ENCODE assay signal across 39 mouse cellular contexts in genomic region chr17:34476427-34476826, GRCm38 (mm10). TPM values are rescaled to one million over a fixed set of nuclear protein-coding genes. Genes with fewer than 3 reads are reported as not detected.
"Had no signal": no experiment of that assay in that cellular context is flagged by ENCODE, and none has a peak within 500 bp of the region (broad histone marks: within the 10 kb centered on the region; RNA-seq: fewer than 3 reads in every experiment).

No protein-coding gene starts in this region.

- H3K4me1 ChIP-seq: heart, embryonic 13.5 days; heart, embryonic 15.5 days; hindbrain, embryonic 13.5 days; kidney, embryonic 15.5 days; limb, embryonic 10.5 days; limb, embryonic 12.5 days had no signal

- H3K4me2 ChIP-seq: heart, embryonic 11.5 days; heart, embryonic 13.5 days; heart, embryonic 15.5 days; hindbrain, embryonic 13.5 days; kidney, embryonic 15.5 days; limb, embryonic 12.5 days; liver, embryonic 11.5 days had no signal

- H3K9ac ChIP-seq: heart, embryonic 13.5 days; heart, embryonic 15.5 days; hindbrain, embryonic 13.5 days; kidney, embryonic 15.5 days; limb, embryonic 12.5 days had no signal

- H3K27me3 ChIP-seq: hindbrain, embryonic 13.5 days; kidney, embryonic 15.5 days had no signal

- DNase-seq: gastrocnemius, adult 2 months; gastrocnemius, postnatal 10 days; gastrocnemius, postnatal 25 days; heart, adult 18-20 months; heart, postnatal 14 days; heart, postnatal 36 days; kidney, adult 11 months; kidney, adult 2 months; kidney, adult 9 months; kidney, postnatal 25 days; kidney, postnatal 4 days; layer of hippocampus, adult 9-11 months; layer of hippocampus, postnatal 36 days; liver had no signal

- H3K4me3 ChIP-seq: gastrocnemius, adult 2 months; heart, embryonic 13.5 days; heart, embryonic 15.5 days; hindbrain, embryonic 13.5 days; kidney, embryonic 15.5 days; layer of hippocampus, adult 2 months; limb, embryonic 10.5 days; limb, embryonic 12.5 days had no signal

- H3K9me3 ChIP-seq: heart, embryonic 13.5 days; heart, embryonic 15.5 days; hindbrain, embryonic 13.5 days; kidney, embryonic 15.5 days; limb, embryonic 10.5 days; limb, embryonic 12.5 days had no signal

- H3K27ac ChIP-seq: gastrocnemius, adult 2 months; heart, embryonic 13.5 days; heart, embryonic 15.5 days; hindbrain, embryonic 13.5 days; kidney, embryonic 15.5 days; kidney, postnatal 0 days; layer of hippocampus, adult 2 months; limb, embryonic 10.5 days; limb, embryonic 12.5 days had no signal

- H3K36me3 ChIP-seq: heart, embryonic 13.5 days; heart, embryonic 15.5 days; hindbrain, embryonic 13.5 days; kidney, embryonic 15.5 days; limb, embryonic 10.5 days; limb, embryonic 12.5 days had no signal

- ATAC-seq: forebrain, embryonic 16.5 days; hindbrain, embryonic 16.5 days; inflammation-experienced regulatory T-cells, adult 6 months had no signal

RNA-seq across cellular contexts. Expression of gene Btnl4, which starts 0.7 kb away (rescaled TPM):
- total RNA-seq: gastrocnemius, adult 2 months; gastrocnemius, postnatal 10 days; gastrocnemius, postnatal 25 days; gastrocnemius, postnatal 4 days; granulocyte monocyte progenitor cell, adult 5-6 weeks; heart, adult 18-20 months; heart, adult 8-10 months; heart, postnatal 14 days; heart, postnatal 36 days; hematopoietic stem cell, adult 5-6 weeks; layer of hippocampus, adult 2 months; layer of hippocampus, postnatal 14 days; layer of hippocampus, postnatal 36 days; left cerebral cortex, adult 18-20 months; left cerebral cortex, postnatal 14 days; left cerebral cortex, postnatal 36 days had no signal
- polyA plus RNA-seq: forebrain, embryonic 16.5 days; frontal cortex, adult 2 months; heart, embryonic 11.5 days; heart, embryonic 13.5 days; heart, embryonic 15.5 days; heart, postnatal 0 days; hindbrain, embryonic 11.5 days; hindbrain, embryonic 13.5 days; hindbrain, embryonic 16.5 days; inflammation-experienced regulatory T-cells, adult 6 months; kidney, adult 2 months; kidney, embryonic 15.5 days; kidney, postnatal 0 days; limb, embryonic 10.5 days; limb, embryonic 12.5 days; limb, embryonic 14.5 days; liver, embryonic 11.5 days had no signal

RNA-seq across cellular contexts. Expression of gene Btnl6, which starts 40.7 kb away (rescaled TPM):
- total RNA-seq: gastrocnemius, adult 2 months; gastrocnemius, postnatal 10 days; gastrocnemius, postnatal 25 days; gastrocnemius, postnatal 4 days; granulocyte monocyte progenitor cell, adult 5-6 weeks; heart, adult 18-20 months; heart, adult 8-10 months; heart, postnatal 14 days; heart, postnatal 36 days; hematopoietic stem cell, adult 5-6 weeks; layer of hippocampus, adult 2 months; layer of hippocampus, postnatal 14 days; layer of hippocampus, postnatal 36 days; left cerebral cortex, adult 18-20 months; left cerebral cortex, postnatal 14 days; left cerebral cortex, postnatal 36 days had no signal
- polyA plus RNA-seq: forebrain, embryonic 16.5 days; frontal cortex, adult 2 months; heart, embryonic 11.5 days; heart, embryonic 13.5 days; heart, embryonic 15.5 days; heart, postnatal 0 days; hindbrain, embryonic 11.5 days; hindbrain, embryonic 13.5 days; hindbrain, embryonic 16.5 days; inflammation-experienced regulatory T-cells, adult 6 months; kidney, adult 2 months; kidney, embryonic 15.5 days; kidney, postnatal 0 days; limb, embryonic 10.5 days; limb, embryonic 12.5 days; limb, embryonic 14.5 days; liver, embryonic 11.5 days had no signal
